Mouse (Mus musculus): Measurements from ENCODE around the gene Cep63.

- no peak for TF ChIP-seq CTCF (IDR thresholded peaks at IDR 0.05; ENCODE audit: low read depth, low read length)
- no peak for TF ChIP-seq GATA1 (IDR thresholded peaks at IDR 0.05; ENCODE audit: borderline replicate concordance, low read length)
- TF ChIP-seq POLR2AphosphoS5 (IDR thresholded peaks at IDR 0.05; ENCODE audit: insufficient replicate concordance, low read depth, low read length) = no peak
- no peak for TF ChIP-seq TAL1 (conservative IDR thresholded peaks at IDR 0.05; ENCODE audit: low read depth, low read length)
- no peak for TF ChIP-seq GATA2 (IDR thresholded peaks at IDR 0.05; ENCODE audit: borderline replicate concordance, low read depth, low read length)
Measured at GRCm38 (mm10) chr9:102551771-102552170, 74.6 kb downstream of the Cep63 start.
